In genomic region chr8:106169934-106170480, GRCm38 (mm10) we compare ENCODE assay signal across 9 mouse cellular contexts. TPM values are rescaled to one million over a fixed set of nuclear protein-coding genes. Genes with fewer than 3 reads are reported as not detected.
A peak's percentile ranks its signal among the peaks of the same experiment; 100 is the strongest.
DNase-seq lines count a peak whose midpoint lies in the region; ATAC-seq lines count a peak whose summit lies in the region.
"Had no signal": no experiment of that assay in that cellular context is flagged by ENCODE, and none has a peak within 500 bp of the region (broad histone marks: within the 10 kb centered on the region; RNA-seq: fewer than 3 reads in every experiment).

No protein-coding gene starts in this region.

- ATAC-seq in midbrain, embryonic 11.5 days (ENCODE audit: low FRiP score) = no peak
- ATAC-seq in inflammation-experienced regulatory T-cells, adult 6 months = no peak
- ATAC-seq: Patski had no signal

- H3K27me3 ChIP-seq in heart, embryonic 10.5 days (ENCODE audit: insufficient read depth, poor library complexity, severe bottlenecking) = no peaks in the 10 kb centered on the region
- H3K27me3 ChIP-seq in midbrain, embryonic 11.5 days (ENCODE audit: control insufficient read depth, insufficient read depth, low read length) = no peaks in the 10 kb centered on the region
- H3K27me3 ChIP-seq: Patski had no signal

- H3K9me3 ChIP-seq in heart, embryonic 10.5 days = no peaks in the 10 kb centered on the region
- H3K9me3 ChIP-seq in midbrain, embryonic 11.5 days (ENCODE audit: control insufficient read depth, low read length) = no peaks in the 10 kb centered on the region

- intact Hi-C loops in heart, postnatal 36 days (cut with DNase I) = loop anchor here (2.0 kb wide), 1 partner anchor 41 kb away; the partner anchor contains the start of genes Prmt7 and Slc7a6os

- peak overlapping the region; percentile 90 for H3K9ac ChIP-seq in midbrain, embryonic 11.5 days (ENCODE audit: low read length)

- H3K4me2 ChIP-seq in midbrain, embryonic 11.5 days = peak overlapping the region; percentile 82

- peak overlapping the region; percentile 98 for H3K4me3 ChIP-seq in heart, embryonic 10.5 days
- H3K4me3 ChIP-seq in midbrain, embryonic 11.5 days (ENCODE audit: low read depth, low read length) = peak overlapping the region; percentile 84

- 0 out of 2 replicates have a peak, but pooled peaks cover 2% of the 10 kb centered on the region for H3K36me3 ChIP-seq in heart, embryonic 10.5 days
- no peaks in the 10 kb centered on the region for H3K36me3 ChIP-seq in midbrain, embryonic 11.5 days (ENCODE audit: control insufficient read depth, insufficient read depth, low read length)

- H3K4me1 ChIP-seq in heart, embryonic 10.5 days = peaks cover 24% of the 10 kb centered on the region; the same call in 1 of the 2 replicates
- peaks cover 8% of the 10 kb centered on the region for H3K4me1 ChIP-seq in midbrain, embryonic 11.5 days (ENCODE audit: control insufficient read depth, insufficient read depth, low read length)

- H3K27ac ChIP-seq in heart, embryonic 10.5 days = peak overlapping the region; percentile 99; the same call in 1 of the 2 replicates
- H3K27ac ChIP-seq in midbrain, embryonic 11.5 days (ENCODE audit: low read depth, low read length) = no peak overlapping the region

- 38% methylated on average over 6 of the region's 6 CpGs for WGBS in heart, embryonic 10.5 days
- WGBS in midbrain, embryonic 11.5 days = 59% methylated on average over 6 of the region's 6 CpGs

- DNase-seq in heart, embryonic 10.5 days (ENCODE audit: low spot score) = no peak
- DNase-seq in heart, postnatal 36 days = no peak
- DNase-seq in CD4-positive helper T cell, adult 2 months (ENCODE audit: low read depth, low spot score) = peak; percentile 25
- peak; percentile 17 for DNase-seq in forelimb bud, embryonic 11.5 days (ENCODE audit: low read depth, low spot score)
- peak; percentile 90 for DNase-seq in midbrain, embryonic 11.5 days (ENCODE audit: low spot score, missing footprints)
- DNase-seq in c-Kit-positive CD71-positive TER-119-positive erythroid progenitor cells, embryonic 14.5 days (ENCODE audit: low spot score) = no peak
- no peak for DNase-seq in gastrocnemius, postnatal 25 days

RNA-seq across cellular contexts. Expression of gene Slc7a6, which starts 1.4 kb away (rescaled TPM):
- polyA plus RNA-seq in heart, embryonic 10.5 days (2016; fragmentation: Nextera tagmentation; extraction: Ambion mirVana) = 47.3 and 67.8 TPM in 2 replicates
- total RNA-seq in heart, postnatal 36 days (2021) = 10 to 100 TPM; 11.4 to 12.3 TPM
- polyA plus RNA-seq in midbrain, embryonic 11.5 days (2014; fragmentation: Nextera tagmentation; extraction: Ambion mirVana) = 88.3 and 89.4 TPM in 2 replicates
- polyA plus RNA-seq in inflammation-experienced regulatory T-cells, adult 6 months (2017; shearing (Covaris generic)) = 10 to 100 TPM; 21.0 to 35.6 (median 33.1) TPM
- total RNA-seq in gastrocnemius, postnatal 25 days (2021) = 1 to 10 TPM; 7.9 to 8.6 TPM

RNA-seq across cellular contexts. Expression of gene Pla2g15, which starts 19.8 kb away (rescaled TPM):
- polyA plus RNA-seq in heart, embryonic 10.5 days (2016; fragmentation: Nextera tagmentation; extraction: Ambion mirVana) = 10.6 and 13.6 TPM in 2 replicates
- total RNA-seq in heart, postnatal 36 days (2021) = 1 to 10 TPM; 9.3 to 9.9 TPM
- polyA plus RNA-seq in midbrain, embryonic 11.5 days (2014; fragmentation: Nextera tagmentation; extraction: Ambion mirVana) = 6.4 and 6.9 TPM in 2 replicates
- 1 to 10 TPM; 4.5 to 6.2 (median 4.7) TPM for polyA plus RNA-seq in inflammation-experienced regulatory T-cells, adult 6 months (2017; shearing (Covaris generic))
- 1 to 10 TPM; 2.9 to 3.8 TPM for total RNA-seq in gastrocnemius, postnatal 25 days (2021)

RNA-seq across cellular contexts. Expression of gene Esrp2, which starts 33.2 kb away (rescaled TPM):
- polyA plus RNA-seq in heart, embryonic 10.5 days (2016; fragmentation: Nextera tagmentation; extraction: Ambion mirVana) = 2.4 and 5.4 TPM in 2 replicates
- total RNA-seq in heart, postnatal 36 days (2021) = under 1 TPM; 0.31 to 0.46 TPM
- 0.88 and 0.89 TPM in 2 replicates for polyA plus RNA-seq in midbrain, embryonic 11.5 days (2014; fragmentation: Nextera tagmentation; extraction: Ambion mirVana)
- under 1 TPM in 2 of 3 experiments, not detected in 1; 0.20 to 0.64 TPM for polyA plus RNA-seq in inflammation-experienced regulatory T-cells, adult 6 months (2017; shearing (Covaris generic))
- total RNA-seq in gastrocnemius, postnatal 25 days (2021) = under 1 TPM in 1 of 2 experiments, not detected in 1; 0.46 TPM

RNA-seq across cellular contexts. Expression of gene Slc7a6os, which starts 40.7 kb away (rescaled TPM):
- 24.1 and 38.1 TPM in 2 replicates for polyA plus RNA-seq in heart, embryonic 10.5 days (2016; fragmentation: Nextera tagmentation; extraction: Ambion mirVana)
- 10 to 100 TPM in 1 of 2 experiments, 1 to 10 TPM in 1; 9.0 to 10.8 TPM for total RNA-seq in heart, postnatal 36 days (2021)
- 41.5 and 42.2 TPM in 2 replicates for polyA plus RNA-seq in midbrain, embryonic 11.5 days (2014; fragmentation: Nextera tagmentation; extraction: Ambion mirVana)
- polyA plus RNA-seq in inflammation-experienced regulatory T-cells, adult 6 months (2017; shearing (Covaris generic)) = 10 to 100 TPM; 20.7 to 26.9 (median 23.1) TPM
- 1 to 10 TPM; 8.6 to 9.3 TPM for total RNA-seq in gastrocnemius, postnatal 25 days (2021)

RNA-seq across cellular contexts. Expression of gene Prmt7, which starts 40.7 kb away (rescaled TPM):
- polyA plus RNA-seq in heart, embryonic 10.5 days (2016; fragmentation: Nextera tagmentation; extraction: Ambion mirVana) = 59.7 and 63.9 TPM in 2 replicates
- total RNA-seq in heart, postnatal 36 days (2021) = 10 to 100 TPM; 24.5 to 26.8 TPM
- 59.5 and 61.7 TPM in 2 replicates for polyA plus RNA-seq in midbrain, embryonic 11.5 days (2014; fragmentation: Nextera tagmentation; extraction: Ambion mirVana)
- polyA plus RNA-seq in inflammation-experienced regulatory T-cells, adult 6 months (2017; shearing (Covaris generic)) = 10 to 100 TPM; 16.6 to 35.3 (median 27.0) TPM
- total RNA-seq in gastrocnemius, postnatal 25 days (2021) = 10 to 100 TPM; 22.9 to 23.3 TPM

Comparison
In these comparisons a context has a peak if more than half of its experiments do, and no peak if none do; other contexts are left out.
1. DNase-seq: peak in CD4-positive helper T cell, adult 2 months (single experiment), forelimb bud, embryonic 11.5 days (single experiment) and midbrain, embryonic 11.5 days (single experiment); none in heart, embryonic 10.5 days (single experiment), heart, postnatal 36 days (0 of 2), c-Kit-positive CD71-positive TER-119-positive erythroid progenitor cells, embryonic 14.5 days (single experiment) and gastrocnemius, postnatal 25 days (single experiment).